Mouse (Mus musculus): ENCODE data around the gene Myh9.
A peak's percentile ranks its signal among the peaks of the same experiment; 100 is the strongest.

DNA sequence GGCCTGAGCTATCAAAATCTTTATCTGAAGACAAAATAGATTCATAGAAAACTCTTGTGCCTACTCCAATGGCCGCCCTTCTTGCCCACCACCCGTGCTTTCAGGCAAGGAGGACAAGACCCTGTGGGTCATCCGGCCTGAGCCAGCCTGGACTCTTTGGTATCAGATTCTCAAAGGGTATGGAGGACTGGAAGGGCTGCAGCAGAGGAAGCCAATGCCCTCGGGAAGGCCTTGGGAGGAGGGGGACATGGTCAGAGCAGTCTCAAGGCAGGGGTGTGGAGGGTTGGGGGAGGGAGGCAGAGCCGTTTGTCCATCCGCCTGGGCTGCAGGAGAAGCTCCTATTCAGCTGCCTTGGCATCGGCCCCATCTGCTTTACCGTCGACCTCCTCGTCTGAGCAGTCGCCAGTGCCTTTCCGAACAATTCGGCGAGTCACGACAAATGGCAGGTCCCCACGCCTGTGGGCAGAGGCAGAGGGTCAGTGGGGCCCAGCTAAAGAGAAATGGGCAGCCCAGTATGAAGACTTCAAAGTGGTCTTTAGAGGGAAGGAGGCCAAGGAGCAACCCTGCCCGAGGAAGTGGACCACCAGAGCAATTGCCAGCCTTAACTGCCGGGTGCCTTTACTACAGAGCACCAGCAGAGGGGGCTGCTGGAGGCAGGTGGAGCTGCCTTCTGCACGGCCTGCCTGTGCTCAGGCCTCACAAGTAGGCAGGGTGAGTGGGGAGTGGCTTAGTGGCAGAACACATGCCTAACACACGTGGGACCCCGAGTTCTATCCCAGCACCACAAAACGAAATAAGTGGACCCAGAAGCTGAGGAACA, 80.2 kb downstream of the Myh9 start:
- TF ChIP-seq POLR2A (IDR thresholded peaks at IDR 0.05; ENCODE audit: borderline replicate concordance, extremely low read depth, insufficient read depth, insufficient read length, poor library complexity, severe bottlenecking), result no peak
- TF ChIP-seq CTCF (IDR thresholded peaks at IDR 0.05; ENCODE audit: borderline replicate concordance, extremely low read depth, insufficient read depth, insufficient read length), result peak; percentile 69

Measured in brain, embryonic 14.5 days (tissue).